Mouse (Mus musculus): ENCODE measurements at regions not wholly inside any gene's neighbourhood (a gene's known extent, or its start where the extent isn't known, plus 50 kb on each side); places are given as distances from the start of the nearest gene placed in this dataset.

GRCm38 (mm10) chr7:113126010-113126409 lies 81.3 kb upstream of the Arntl start:
- TF ChIP-seq CTCF (IDR thresholded peaks at IDR 0.05) (peak; percentile 49), EP300 (IDR thresholded peaks at IDR 0.05) (no peak)

All from lung, postnatal 0 days (tissue).